Mouse (Mus musculus) embryonic fibroblast, embryonic 13.5 days (primary cell): ENCODE results near the gene Il34. TPM values are rescaled to one million over a fixed set of nuclear protein-coding genes. Genes with fewer than 3 reads are reported as not detected.

Source experiments
- H3K27ac ChIP-seq: 2 replicates; pipeline ENCODE4 v1.5.1; 2012; ENCODE audit warnings: low read length, control low read depth, inconsistent platforms; ENCODE audit not compliant: insufficient read depth
- H3K4me1 ChIP-seq: 2 replicates; pipeline ENCODE4 v1.6.1; 2011; ENCODE audit warnings: low read length; ENCODE audit not compliant: control insufficient read depth, insufficient read depth
- H3K4me3 ChIP-seq: 2 replicates; pipeline ENCODE4 v1.5.1; 2011; ENCODE audit warnings: mild to moderate bottlenecking, control low read depth, low read length; ENCODE audit not compliant: insufficient read depth
- CTCF ChIP-seq: IDR thresholded peaks from 2 replicates; pipeline ENCODE4 v1.5.1; 2011; ENCODE audit warnings: mild to moderate bottlenecking, control low read depth, low read length, moderate library complexity, borderline replicate concordance; ENCODE audit not compliant: insufficient read depth
- POLR2A ChIP-seq: IDR thresholded peaks from 2 replicates; pipeline ENCODE4 v1.6.1; 2011; ENCODE audit warnings: low read depth, mild to moderate bottlenecking, control low read depth, low read length, moderate library complexity
- polyA plus RNA-seq: library from polyadenylated mRNA; stranded (reverse); fragments of >200 nt; gene quantifications from 2 replicates; pipeline ENCODE4 v1.2.4, GENCODE M21; 2011; ENCODE audit warnings: low read depth; ENCODE audit not compliant: missing spikeins, insufficient read length

Gene Il34
- polyA plus RNA-seq, 1 experiment = 2.7 TPM

DNA sequence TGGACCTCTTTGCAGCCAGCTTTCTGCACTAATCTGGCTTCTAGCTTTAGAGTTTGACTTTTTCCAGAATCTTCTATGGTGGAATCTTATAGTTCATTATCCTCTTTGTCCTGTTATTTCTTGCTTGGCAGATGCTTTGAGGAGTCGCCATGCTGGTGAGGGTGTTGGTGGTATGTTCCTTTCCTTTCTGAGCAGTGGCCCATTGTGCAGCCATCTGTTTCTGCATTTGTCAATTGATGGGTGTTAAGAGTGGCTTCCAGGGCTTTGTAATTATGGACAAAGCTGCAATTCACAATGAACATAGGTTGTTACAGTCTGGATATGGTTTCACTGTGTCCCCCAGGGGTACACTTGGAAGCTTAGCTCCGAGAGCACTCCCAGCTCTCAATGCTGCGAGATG lies 41.1 kb downstream of the Il34 start:
- no peak overlapping the region for H3K4me3 ChIP-seq
- no peak overlapping the region for H3K27ac ChIP-seq
- H3K4me1 ChIP-seq = peaks cover 3% of the 10 kb centered on the region; the same call in 1 of the 2 replicates
- no peak for TF ChIP-seq CTCF
- no peak for TF ChIP-seq POLR2A

DNA sequence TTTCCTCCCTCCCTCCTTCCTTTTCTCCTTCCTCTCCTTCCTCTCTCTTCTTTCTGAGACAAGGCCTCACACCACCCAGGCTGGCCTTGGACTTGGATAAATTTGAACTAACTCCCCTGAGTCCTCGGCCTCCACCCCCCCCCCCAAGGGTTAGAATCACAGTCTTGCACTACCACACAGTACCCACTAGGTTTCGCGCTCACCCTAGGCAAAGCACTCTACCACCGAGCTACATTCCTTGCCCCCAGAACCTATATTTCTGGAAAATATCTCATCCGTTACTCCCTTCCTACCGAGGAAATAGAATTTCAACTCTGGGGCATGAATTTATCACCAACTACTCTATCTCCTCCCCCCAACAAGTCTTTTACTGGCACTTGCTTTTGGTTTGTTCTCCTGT lies 43.7 kb downstream of the Il34 start:
- H3K27ac ChIP-seq = no peak overlapping the region
- H3K4me1 ChIP-seq = peaks cover 3% of the 10 kb centered on the region; the same call in 1 of the 2 replicates
- no peak overlapping the region for H3K4me3 ChIP-seq
- no peak for TF ChIP-seq POLR2A
- TF ChIP-seq CTCF = peak; percentile 42; the same call in 1 of the 2 replicates

DNA sequence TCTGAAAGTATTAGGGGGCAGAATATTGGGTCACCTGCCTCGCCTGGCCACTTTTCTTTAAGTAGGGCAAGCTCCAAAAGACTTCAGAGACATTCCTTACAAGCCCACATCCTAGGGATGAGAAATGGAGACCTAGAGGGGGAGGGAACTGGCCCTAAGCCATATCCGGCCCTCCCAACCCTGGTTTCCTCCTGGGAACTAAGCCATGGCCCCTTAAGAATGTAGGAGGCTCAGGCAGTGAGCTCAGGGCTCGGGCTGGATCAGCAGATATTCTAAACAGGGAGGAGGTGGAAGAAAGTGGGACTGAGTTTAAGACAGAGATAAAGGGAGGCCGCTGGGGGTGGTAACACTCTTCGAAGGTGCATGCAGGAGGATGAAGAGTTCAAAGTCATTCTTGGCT lies 44.5 kb downstream of the Il34 start:
- H3K4me3 ChIP-seq = no peak overlapping the region
- H3K27ac ChIP-seq = no peak overlapping the region
- TF ChIP-seq POLR2A (no peak), CTCF (no peak)

DNA sequence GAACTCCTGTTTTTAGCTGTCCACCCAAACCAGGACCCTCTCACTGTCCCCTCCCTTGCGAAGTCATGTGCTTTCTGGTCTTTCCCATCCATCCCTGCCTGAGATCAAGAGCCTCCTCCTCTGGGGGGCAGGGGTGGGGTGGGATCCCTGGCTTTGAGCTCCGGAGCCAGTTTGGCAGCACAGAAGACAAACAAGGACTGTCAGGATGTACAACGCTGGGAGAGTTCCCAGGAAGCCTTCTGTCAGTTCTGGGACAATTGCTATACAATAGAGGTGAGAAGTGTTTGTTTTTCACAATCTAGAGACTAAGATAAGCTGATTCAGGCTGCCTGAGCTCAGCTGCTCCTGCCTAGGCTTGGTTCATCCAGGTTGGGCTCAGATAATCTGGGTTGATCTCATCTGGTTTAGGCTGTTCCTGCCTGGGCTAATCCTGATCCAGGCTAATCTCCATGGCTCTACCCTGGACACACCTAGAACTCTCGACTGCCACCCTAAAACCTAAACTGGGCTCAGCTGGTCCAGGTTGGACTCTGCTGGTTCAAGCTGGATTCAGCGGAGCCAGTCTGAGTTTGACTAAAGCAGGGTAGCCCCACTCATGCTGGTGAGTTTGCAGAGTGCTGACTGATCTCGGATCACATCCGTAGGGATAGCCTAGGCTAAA lies 45.3 kb downstream of the Il34 start:
- H3K4me3 ChIP-seq = no peak overlapping the region
- H3K27ac ChIP-seq = no peak overlapping the region
- H3K4me1 ChIP-seq = peaks cover 3% of the 10 kb centered on the region; the same call in 1 of the 2 replicates
- TF ChIP-seq CTCF = no peak
- no peak for TF ChIP-seq POLR2A

More for the DNA sequence above, 44.5 kb downstream of the Il34 start:
- H3K4me1 ChIP-seq = peaks cover 3% of the 10 kb centered on the region; the same call in 1 of the 2 replicates

DNA sequence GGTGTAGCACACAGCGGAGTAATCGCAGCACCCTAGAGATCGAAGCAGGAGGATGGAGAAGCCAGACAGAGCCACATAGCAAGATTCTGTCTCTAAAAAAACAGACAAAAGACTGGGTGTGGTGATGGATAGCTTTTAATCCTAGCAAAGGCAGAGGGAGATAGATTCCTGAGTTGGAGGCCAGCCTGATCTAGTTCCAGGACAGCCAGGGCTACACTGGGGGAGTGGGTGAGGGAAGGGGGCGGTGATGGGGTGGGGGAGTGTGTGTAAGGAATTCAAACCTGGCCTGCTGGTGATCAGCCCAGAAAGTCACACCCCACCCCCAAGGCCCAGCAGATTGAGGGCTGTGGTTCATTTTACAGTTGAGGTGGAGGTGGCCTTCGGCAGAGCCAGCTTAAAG lies 49.5 kb downstream of the Il34 start:
- no peak overlapping the region for H3K4me3 ChIP-seq
- no peaks in the 10 kb centered on the region for H3K4me1 ChIP-seq
- no peak overlapping the region for H3K27ac ChIP-seq
- no peak for TF ChIP-seq CTCF
- TF ChIP-seq POLR2A = no peak

DNA sequence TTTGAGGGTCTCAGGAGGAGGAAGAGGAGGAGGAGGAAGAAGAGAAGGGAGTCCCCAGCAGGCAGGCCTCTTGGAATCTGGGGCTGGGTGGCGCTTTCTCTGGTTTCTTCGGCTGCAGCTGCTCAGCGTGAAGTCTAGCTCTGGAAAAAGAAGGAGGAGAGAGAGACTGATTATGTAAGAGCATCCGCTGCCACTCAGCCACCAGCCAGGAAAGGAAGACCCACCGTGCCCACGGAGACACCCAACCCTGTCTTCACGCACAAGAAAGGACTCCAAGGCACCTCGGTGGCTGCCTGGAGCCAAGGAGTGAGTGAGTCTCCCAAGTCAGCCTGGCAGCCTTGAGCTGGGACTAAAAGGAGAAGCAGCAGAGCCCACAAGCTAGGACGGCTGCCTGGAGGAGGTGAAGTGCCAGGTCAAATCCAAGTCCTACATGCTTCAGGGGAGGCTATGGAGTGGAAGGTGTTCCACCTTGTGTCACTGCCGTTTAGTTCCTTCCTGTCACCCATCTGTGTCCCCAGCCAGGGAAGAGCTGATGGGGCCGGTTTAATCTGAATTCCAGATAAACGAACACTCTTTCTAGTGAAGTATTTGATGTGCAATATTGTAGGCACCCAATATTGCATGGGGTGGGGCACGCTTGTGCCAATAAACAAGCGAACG lies 50.1 kb downstream of the Il34 start:
- Histone ChIP-seq H3K27ac (no peak overlapping the region), H3K4me1 (no peaks in the 10 kb centered on the region), H3K4me3 (no peak overlapping the region)
- TF ChIP-seq POLR2A (no peak), CTCF (no peak)

DNA sequence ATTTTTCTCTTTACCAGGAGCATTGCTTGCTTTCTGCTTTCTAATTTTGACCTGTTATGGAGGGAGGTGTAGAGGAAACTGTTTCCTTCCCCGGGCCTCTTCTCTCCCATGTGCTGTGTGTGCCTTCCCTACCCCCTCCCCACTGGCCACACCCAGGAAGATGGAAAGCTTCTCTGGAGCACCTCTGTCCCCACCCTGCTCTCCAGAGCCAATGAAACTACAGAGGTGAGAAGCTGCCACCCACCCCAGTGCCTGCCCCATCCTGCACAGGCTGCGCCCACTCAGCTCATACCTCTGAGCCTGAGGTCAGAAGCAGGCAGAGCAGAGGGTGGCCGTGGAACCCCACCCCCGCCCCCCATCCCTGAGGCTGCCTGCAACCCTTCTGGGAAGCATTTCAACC lies 51.0 kb downstream of the Il34 start:
- no peak for TF ChIP-seq CTCF
- no peak for TF ChIP-seq POLR2A
- Histone ChIP-seq H3K4me3 (no peak overlapping the region), H3K4me1 (no peaks in the 10 kb centered on the region), H3K27ac (no peak overlapping the region)

DNA sequence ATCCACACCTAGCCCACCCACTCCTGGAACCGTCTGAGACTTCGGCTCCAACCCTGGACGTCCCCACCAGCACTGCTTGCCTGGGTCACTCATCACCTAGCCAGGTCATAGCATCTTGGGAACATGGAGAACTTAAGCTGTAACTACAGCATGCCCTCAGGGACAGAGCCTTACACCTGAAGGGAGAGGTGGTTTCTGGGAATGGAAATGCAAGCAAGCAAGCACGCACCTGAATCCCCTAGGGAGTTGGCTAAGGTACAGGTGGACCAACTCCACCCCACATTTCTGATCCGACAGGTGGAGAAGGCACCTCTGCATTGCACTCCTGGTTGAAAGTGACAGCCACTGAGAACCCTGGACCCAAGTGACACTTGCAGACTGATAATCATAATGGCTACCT lies 54.2 kb downstream of the Il34 start:
- Histone ChIP-seq H3K27ac (no peak overlapping the region), H3K4me1 (no peaks in the 10 kb centered on the region), H3K4me3 (no peak overlapping the region)
- TF ChIP-seq POLR2A (no peak), CTCF (no peak)

DNA sequence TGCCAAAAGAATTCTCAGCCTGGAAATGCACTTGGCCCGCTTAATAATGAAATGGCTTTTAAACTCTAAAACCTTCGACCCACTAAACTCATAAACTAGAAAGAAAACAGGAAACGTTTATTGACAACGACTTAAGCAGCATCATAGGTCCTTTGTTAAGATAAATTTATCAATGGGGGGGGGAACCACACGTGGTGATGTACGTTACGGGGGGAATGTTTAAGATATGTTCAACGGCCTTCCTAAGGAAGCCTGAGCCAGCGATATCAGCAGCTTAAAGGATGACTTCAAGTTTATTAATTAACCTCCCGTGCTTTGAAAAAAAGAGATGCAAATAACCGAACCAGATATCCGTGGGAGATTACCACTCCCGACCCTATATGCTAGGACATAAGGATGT lies 55.5 kb downstream of the Il34 start:
- H3K27ac ChIP-seq = no peak overlapping the region
- no peak overlapping the region for H3K4me3 ChIP-seq
- H3K4me1 ChIP-seq = no peaks in the 10 kb centered on the region
- no peak for TF ChIP-seq POLR2A
- TF ChIP-seq CTCF = no peak

DNA sequence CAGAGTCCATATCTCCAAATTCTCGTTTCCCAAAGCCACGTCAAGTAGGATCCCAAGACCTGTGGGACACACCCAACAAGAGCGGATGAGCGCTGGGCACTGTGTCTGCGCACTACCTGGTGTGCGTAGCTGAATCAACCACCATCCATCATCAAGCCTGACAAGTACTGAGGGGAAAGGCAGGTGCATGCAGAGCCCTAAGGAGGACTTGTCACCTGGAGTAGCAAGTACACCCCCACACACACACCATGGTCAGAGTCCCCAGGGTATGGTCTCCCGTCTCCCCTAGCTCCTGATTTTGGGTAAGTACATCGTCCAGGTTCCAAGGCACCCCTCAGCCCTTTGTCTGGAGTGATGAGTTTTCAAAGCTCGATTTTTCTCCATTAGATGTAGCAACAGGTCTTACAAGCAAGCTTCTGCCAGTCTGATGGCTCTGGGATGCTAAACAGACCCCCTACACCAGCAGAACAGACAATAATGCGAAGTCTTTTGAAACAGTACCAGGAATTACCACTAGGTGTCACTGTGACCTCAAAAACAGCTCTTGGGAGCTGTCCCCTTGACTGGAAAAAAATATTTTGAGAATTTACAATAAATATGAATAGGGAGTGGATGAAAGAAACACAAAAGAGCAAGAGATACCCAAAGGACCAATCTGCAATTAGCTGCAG lies 56.1 kb downstream of the Il34 start:
- Histone ChIP-seq H3K27ac (no peak overlapping the region), H3K4me3 (no peak overlapping the region), H3K4me1 (no peaks in the 10 kb centered on the region)
- TF ChIP-seq POLR2A (no peak), CTCF (no peak)
